Mouse (Mus musculus) cerebral cortex, adult 2 months (tissue): ENCODE measurements around the gene Mrps18b.

ENCODE experiments used
- WGBS: fragments of 180-500 bp; shearing (Covaris S2); methylation state at CpG from one replicate; pipeline ENCODE4 v1.1.7; 2018; 5-methylcytosine and 5-hydroxymethylcytosine counted together

Mrps18b gene

GRCm38 (mm10) chr17:35917463-35918251 lies 1.5 kb upstream of the Mrps18b start:
- 0% methylated on average over 13 of the region's 13 CpGs for WGBS

DNA sequence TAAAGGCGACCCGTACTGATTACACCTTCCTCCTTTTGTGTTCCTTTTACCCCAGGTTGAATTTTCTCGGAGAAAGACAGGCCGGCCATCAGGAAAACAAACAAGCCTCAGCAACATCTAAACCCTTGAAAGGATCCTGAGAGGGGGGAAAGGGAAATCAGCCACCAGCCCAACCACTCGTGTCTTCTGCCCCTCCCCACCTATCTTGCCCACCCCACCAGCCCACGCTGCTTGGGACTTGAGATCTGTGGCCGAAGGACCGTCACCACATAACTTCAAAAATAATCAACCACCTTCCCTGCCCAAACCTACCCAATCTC lies 914 bp upstream of the Mrps18b start:
- WGBS: 0% methylated on average over 8 of the region's 8 CpGs

DNA sequence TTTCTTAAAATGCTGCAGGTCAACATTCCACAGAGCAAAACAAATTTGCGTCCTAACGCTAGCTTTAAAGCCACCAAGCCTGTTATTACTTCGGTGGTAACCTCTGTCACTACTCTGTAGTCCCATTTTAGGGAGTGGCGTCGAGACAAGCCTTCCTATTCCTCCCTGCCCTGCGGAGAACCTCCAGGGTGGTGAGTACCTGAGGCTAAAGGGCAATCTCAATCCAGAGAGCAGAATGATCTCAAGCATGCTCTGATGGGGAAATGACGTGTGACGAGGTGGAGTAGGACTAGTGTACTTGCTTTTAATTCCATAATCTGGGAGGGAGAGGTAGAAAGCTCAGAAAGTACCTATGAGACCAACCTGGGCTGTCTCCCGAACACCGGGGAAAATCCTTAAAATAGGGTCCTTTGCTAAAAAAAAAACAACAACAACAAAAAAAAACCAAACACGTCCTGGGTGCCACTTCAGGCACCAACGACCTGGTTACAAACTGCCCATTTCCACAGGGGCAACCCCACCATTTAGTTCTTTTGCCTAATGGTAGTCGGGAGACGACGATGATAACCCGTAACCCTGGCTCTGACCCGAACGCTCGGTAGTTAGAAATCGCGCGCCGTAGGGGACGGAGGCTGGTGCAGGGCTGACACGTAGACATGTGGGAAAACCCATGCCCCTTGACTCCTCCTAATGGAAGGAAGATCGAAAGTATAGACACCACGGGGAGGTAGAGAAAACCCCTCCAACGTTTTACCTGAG lies 472 bp downstream of the Mrps18b start:
- WGBS: 2% methylated on average over 28 of the region's 28 CpGs

GRCm38 (mm10) chr17:35914975-35915374 lies 1.2 kb downstream of the Mrps18b start:
- WGBS: 74% methylated on average over 6 of the region's 6 CpGs

- WGBS: 2% methylated on average over 25 of the region's 25 CpGs
Observed at GRCm38 (mm10) chr17:35909919-35910369, 6.2 kb downstream of the Mrps18b start, which contains the start of gene Atat1. Gene Atat1, minus strand, starts transcription at chr17:35910075.

GRCm38 (mm10) chr17:35909186-35909918 lies 6.8 kb downstream of the Mrps18b start:
- WGBS: 9% methylated on average over 20 of the region's 20 CpGs

DNA sequence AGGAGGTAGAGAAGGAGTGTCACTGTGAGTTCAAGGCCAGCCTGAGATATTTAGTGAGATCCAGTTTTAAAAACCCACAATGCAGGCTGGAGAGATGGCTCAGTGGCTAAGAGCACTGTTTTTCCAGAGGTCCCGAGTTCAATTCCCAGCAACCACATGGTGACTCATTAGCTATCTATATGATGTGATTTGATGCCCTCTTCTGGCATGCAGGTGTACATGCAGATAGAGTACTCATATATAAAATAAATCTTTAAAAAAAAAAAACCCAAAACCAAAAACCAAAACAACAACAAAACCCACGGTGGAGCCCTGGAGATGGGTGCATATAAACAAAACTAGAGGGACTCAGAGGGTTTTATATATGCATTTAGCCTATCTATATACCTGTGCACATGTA lies 8.6 kb downstream of the Mrps18b start:
- WGBS: 49% methylated on average over 2 of the region's 2 CpGs

DNA sequence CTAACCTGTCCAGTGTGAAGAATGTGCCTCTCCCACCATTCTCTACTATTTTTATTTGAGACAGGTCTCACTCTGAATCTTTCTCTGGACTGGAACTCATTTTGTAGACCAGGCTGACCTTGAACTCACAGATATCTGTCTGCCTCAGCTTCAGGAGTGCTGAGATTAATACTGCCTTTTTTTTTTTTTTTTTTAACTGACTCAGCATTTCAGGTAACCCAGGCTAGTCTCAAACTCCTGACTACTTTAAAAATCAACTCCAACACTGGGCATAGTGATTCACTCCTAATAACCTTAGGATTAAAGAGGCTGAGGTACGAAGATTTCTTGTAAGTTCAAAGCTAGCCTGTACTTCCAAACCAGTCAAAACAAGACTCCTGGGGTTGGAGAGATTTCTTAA lies 10.6 kb downstream of the Mrps18b start:
- 95% methylated on average over 1 of the region's 1 CpGs for WGBS

DNA sequence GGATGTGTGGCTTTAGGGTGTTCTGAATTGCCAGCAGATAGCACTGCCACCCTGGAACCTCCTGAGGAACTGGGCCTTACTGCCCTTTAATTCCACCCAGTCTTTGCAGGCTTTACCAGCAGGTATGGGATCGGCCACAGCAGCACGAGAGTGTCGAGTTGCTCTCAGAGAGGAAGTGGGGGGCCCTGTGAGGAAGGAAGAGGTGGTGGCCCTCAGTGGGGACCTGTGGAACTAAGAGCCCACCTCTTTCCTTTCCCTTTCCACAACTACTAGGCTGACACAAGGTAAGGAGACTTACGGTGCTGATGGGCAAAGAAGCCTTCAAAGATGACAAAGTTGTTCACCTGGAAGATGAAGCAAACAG lies 12.2 kb downstream of the Mrps18b start:
- WGBS: 76% methylated on average over 4 of the region's 4 CpGs

GRCm38 (mm10) chr17:35903343-35903991 lies 12.7 kb downstream of the Mrps18b start:
- WGBS: 70% methylated on average over 9 of the region's 9 CpGs

DNA sequence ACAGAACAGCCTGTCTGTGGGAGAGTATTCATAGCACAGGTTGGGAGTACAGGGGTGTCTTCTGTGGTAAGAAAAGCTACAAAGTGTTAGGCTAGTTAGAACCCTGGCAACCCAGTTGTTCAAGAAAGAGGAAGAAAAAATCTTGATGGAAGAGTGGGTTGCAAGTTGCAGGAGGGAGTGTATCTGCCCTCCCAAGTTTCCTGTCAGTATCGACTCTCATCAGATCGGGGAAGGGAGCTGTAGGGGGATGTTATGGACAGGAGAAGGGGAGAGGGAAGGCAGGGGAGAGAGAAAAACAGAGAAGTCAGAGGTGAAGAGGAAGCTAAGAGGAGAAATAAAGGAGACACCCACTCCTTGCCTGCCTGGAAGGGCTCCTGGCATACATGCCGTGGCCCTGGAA lies 15.6 kb downstream of the Mrps18b start:
- 53% methylated on average over 3 of the region's 3 CpGs for WGBS

DNA sequence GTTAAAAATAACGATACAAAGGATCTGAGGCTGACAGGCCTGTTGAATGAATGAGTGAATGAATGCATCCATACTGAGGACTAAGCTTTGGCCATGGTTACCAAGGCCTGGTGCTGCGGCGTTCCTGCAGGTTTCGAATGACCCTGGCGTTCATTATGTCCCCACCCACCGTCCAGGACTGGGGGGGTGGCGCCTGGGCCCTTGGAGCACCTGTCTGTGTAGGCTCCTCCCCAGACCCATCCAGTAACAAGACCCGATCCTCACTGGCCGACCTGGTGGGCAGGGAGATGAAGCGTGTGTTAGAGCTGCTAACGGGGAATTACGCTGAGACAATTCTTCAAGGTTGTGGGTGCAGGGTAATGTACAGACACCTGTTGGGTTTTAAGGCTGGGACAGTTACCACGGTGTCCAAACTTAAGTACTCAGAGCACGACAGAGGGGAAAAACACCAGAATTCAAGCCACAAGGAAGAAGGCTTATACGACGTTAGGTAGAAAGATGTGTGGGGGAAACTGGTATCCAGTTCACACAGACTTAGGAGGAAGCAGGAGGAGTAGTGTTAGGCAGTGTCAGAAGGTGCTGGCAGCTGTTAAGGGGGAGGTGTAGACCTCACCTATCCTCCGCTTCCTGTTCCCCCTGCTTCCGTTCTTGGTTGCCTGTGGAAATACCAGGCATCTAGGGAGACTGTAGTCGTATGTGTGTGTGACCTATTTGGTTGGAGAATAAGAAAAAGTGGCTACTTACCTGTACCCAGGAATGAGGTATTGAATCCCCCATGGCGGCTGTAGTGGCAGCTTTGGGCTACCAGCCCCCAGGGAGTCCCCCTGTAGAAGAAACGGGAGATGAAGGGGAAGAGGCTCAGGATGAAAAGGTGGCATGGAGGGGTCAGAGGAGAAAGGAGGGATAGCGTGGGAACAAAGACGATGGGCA lies 18.3 kb downstream of the Mrps18b start:
- WGBS: 29% methylated on average over 23 of the region's 23 CpGs

GRCm38 (mm10) chr17:35896781-35897643 lies 19.2 kb downstream of the Mrps18b start, which contains the start of gene 2310061I04Rik:
Gene 2310061I04Rik, minus strand, starts transcription at chr17:35897431.
- 1% methylated on average over 83 of the region's 86 CpGs for WGBS

DNA sequence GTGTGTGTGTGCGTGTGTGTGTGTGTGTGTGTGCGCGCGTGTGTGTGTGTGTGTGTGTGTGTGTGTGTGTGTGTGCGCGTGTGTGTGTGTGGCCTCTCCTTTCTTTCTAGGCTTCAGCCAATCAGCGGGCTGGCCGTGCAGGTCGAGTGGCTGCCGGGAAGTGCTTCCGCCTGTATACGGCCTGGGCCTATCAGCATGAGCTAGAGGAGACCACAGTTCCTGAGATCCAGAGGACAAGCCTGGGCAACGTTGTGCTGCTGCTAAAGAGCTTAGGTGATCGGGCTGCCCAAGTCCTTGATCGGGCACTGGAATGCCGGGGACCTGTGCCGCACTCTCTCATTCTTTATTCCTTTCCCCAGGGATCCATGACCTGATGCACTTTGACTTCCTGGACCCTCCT lies 28.5 kb downstream of the Mrps18b start:
- 81% methylated on average over 16 of the region's 17 CpGs for WGBS

DNA sequence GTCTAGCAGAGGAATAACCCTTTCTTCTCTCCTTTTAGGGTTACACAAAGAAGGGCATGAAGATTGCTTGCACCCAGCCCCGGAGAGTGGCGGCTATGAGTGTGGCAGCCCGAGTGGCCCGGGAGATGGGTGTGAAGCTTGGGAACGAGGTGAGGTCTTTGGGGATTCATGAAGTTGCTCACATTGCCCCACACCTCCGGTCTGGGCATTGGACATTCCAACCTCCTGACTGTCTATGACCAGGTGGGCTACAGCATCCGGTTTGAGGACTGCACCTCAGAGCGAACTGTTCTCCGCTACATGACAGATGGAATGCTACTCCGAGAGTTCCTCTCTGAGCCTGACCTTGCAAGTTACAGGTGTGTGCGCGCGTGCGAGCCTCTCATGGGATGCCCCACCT lies 32.4 kb downstream of the Mrps18b start:
- WGBS: 98% methylated on average over 14 of the region's 14 CpGs

DNA sequence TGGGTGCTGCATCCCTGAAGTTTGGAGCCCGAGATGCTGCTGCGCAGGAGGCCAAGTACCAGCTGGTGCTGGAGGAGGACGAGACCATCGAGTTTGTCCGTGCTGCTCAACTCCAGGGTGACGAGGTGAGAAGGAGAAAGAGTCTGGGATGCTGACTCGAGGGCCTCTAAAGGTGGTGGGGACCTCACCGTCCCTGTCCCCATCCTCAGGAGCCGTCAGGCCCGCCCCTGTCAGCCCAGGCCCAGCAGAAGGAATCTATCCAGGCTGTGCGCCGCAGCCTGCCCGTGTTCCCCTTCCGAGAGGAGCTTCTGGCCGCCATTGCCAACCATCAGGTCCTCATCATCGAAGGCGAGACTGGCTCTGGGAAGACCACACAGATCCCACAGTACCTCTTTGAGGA lies 33.3 kb downstream of the Mrps18b start:
- WGBS: 90% methylated on average over 17 of the region's 17 CpGs

GRCm38 (mm10) chr17:35879245-35880057 lies 36.7 kb downstream of the Mrps18b start, which contains the start of gene Dhx16:
Gene Dhx16, plus strand, starts transcription at chr17:35879819.
- WGBS: 5% methylated on average over 66 of the region's 66 CpGs

DNA sequence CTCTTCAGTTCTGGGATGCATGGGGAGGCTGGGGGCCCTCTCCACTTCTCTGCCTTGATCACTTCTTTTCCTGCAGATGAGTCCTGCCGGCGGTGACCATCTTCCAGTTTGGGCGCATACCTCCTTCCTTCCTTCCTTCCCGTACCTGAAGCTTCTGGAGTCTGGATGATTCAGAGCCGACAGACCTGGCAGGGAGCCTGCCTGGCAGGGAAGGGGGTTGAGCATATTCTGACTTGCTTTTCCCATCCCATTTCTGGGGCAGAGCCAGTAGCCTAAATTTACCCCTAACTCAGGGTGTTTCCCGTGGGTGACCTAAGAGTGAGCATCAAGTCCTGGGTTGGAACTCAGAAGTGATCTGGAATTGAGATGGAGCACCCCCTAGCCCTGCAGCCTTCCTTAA lies 41.5 kb downstream of the Mrps18b start:
- WGBS: 29% methylated on average over 6 of the region's 6 CpGs
